Mouse (Mus musculus) cerebellum, adult 2 months (tissue): ENCODE measurements around the gene Tcf23. TPM values are rescaled to one million over a fixed set of nuclear protein-coding genes. Genes with fewer than 3 reads are reported as not detected.

Source experiments
- DNase-seq, 2 experiments: peaks; one replicate each; pipeline ENCODE4 v3.0.0; 2021
- H3K27ac ChIP-seq: fragments of 200-500 bp; 2 replicates; pipeline ENCODE4 v1.5.1; 2012; ENCODE audit warnings: low read length, control low read depth, inconsistent platforms; ENCODE audit not compliant: insufficient read depth
- H3K27me3 ChIP-seq: fragments of 200-500 bp; 2 replicates; pipeline ENCODE4 v1.6.1; 2012; ENCODE audit warnings: inconsistent platforms, mild to moderate bottlenecking, low read length, moderate library complexity; ENCODE audit not compliant: control insufficient read depth, insufficient read depth
- H3K4me1 ChIP-seq: fragments of 200-500 bp; 2 replicates; pipeline ENCODE4 v1.6.1; 2011; ENCODE audit warnings: low read length; ENCODE audit not compliant: control insufficient read depth, insufficient read depth
- H3K4me3 ChIP-seq: fragments of 200-500 bp; replicated peaks from 2 replicates; pipeline ENCODE3; 2011; ENCODE audit warnings: mild to moderate bottlenecking, low read depth, low read length, control low read depth; ENCODE audit not compliant: insufficient read depth
- CTCF ChIP-seq: fragments of 200-500 bp; IDR thresholded peaks from 2 replicates; pipeline ENCODE4 v1.5.1; 2011; ENCODE audit warnings: low read depth, mild to moderate bottlenecking, control low read depth, low read length, moderate library complexity, borderline replicate concordance; ENCODE audit not compliant: insufficient read depth
- POLR2A ChIP-seq: fragments of 200-500 bp; IDR thresholded peaks from 2 replicates; pipeline ENCODE4 v1.6.1; 2011; ENCODE audit warnings: low read length, control low read depth, borderline replicate concordance; ENCODE audit not compliant: insufficient read depth
- WGBS: fragments of 180-500 bp; shearing (Covaris S2); methylation state at CpG from one replicate; pipeline ENCODE4 v1.1.7; 2018; 5-methylcytosine and 5-hydroxymethylcytosine counted together
- polyA plus RNA-seq: library from polyadenylated mRNA; depleted of rRNA; stranded (reverse); fragments of >200 nt; gene quantifications from 2 replicates; pipeline ENCODE4 v1.2.3, GENCODE M21; 2012; rRNA removed

Gene Tcf23
- 0.28 and 0.29 TPM in 2 replicates for polyA plus RNA-seq

- DNase-seq, result no peak
- Histone ChIP-seq H3K4me1 (no peaks in the 10 kb centered on the region), H3K27me3 (no peaks in the 10 kb centered on the region), H3K27ac (no peak within 1 kb of the TSS), H3K4me3 (no peak within 1 kb of the TSS)
- TF ChIP-seq POLR2A, result no peak
- TF ChIP-seq CTCF, result no peak
- 33% methylated on average over 8 of the region's 8 CpGs for WGBS
Observed at GRCm38 (mm10) chr5:30968416-30968815, at the start of gene Tcf23. Tcf23 (plus strand) TSS chr5:30968662.

GRCm38 (mm10) chr5:30918691-30919090, 49.8 kb upstream of the Tcf23 start:
- H3K4me1 ChIP-seq, result no peaks in the 10 kb centered on the region
- H3K27ac ChIP-seq, result no peak overlapping the region
- no peak overlapping the region for H3K4me3 ChIP-seq
- no peaks in the 10 kb centered on the region for H3K27me3 ChIP-seq
- WGBS, result 85% methylated on average over 8 of the region's 8 CpGs
- no peak for DNase-seq
- no peak for TF ChIP-seq CTCF
- no peak for TF ChIP-seq POLR2A

GRCm38 (mm10) chr5:30919831-30920614, 48.4 kb upstream of the Tcf23 start:
- Histone ChIP-seq H3K4me3 (no peak overlapping the region), H3K4me1 (no peaks in the 10 kb centered on the region), H3K27me3 (no peaks in the 10 kb centered on the region), H3K27ac (no peak overlapping the region)
- TF ChIP-seq CTCF, result no peak
- no peak for TF ChIP-seq POLR2A
- no peak for DNase-seq
- WGBS, result 71% methylated on average over 11 of the region's 11 CpGs

- Histone ChIP-seq H3K27me3 (no peaks in the 10 kb centered on the region), H3K4me3 (peak overlapping the region; percentile 4), H3K27ac (no peak overlapping the region), H3K4me1 (no peaks in the 10 kb centered on the region)
- DNase-seq, result peak in 1 of 2 experiments; percentile 47
- 65% methylated on average over 19 of the region's 19 CpGs for WGBS
- TF ChIP-seq POLR2A (no peak), CTCF (no peak)
Observed at GRCm38 (mm10) chr5:30920621-30921020, 47.8 kb upstream of the Tcf23 start.

- under 1% methylated on average over 40 of the region's 40 CpGs for WGBS
- peak; percentile 88 for TF ChIP-seq POLR2A
- TF ChIP-seq CTCF, result peak; percentile 86
- H3K27ac ChIP-seq, result peak within 1 kb of the TSS; percentile 43
- peak within 1 kb of the TSS; percentile 86 for H3K4me3 ChIP-seq
- DNase-seq, result peak; percentile 87 to 95
- H3K4me1 ChIP-seq, result no peaks in the 10 kb centered on the region
- H3K27me3 ChIP-seq, result no peaks in the 10 kb centered on the region
Observed at GRCm38 (mm10) chr5:30921256-30922033, 47.0 kb upstream of the Tcf23 start, which contains the start of gene Khk. Khk (plus strand) TSS chr5:30921431.

- Histone ChIP-seq H3K27ac (no peak overlapping the region), H3K4me3 (peak overlapping the region; percentile 8), H3K4me1 (no peaks in the 10 kb centered on the region), H3K27me3 (no peaks in the 10 kb centered on the region)
- no peak for DNase-seq
- WGBS, result 75% methylated on average over 10 of the region's 10 CpGs
- no peak for TF ChIP-seq CTCF
- no peak for TF ChIP-seq POLR2A
Observed at GRCm38 (mm10) chr5:30922581-30923041, 45.9 kb upstream of the Tcf23 start.

GRCm38 (mm10) chr5:30923119-30923518, 45.3 kb upstream of the Tcf23 start:
- WGBS, result 83% methylated on average over 6 of the region's 6 CpGs
- no peak for DNase-seq

More at GRCm38 (mm10) chr5:30923119-30923518, 45.3 kb upstream of the Tcf23 start:
- no peaks in the 10 kb centered on the region for H3K27me3 ChIP-seq
- TF ChIP-seq POLR2A, result no peak
- no peak for TF ChIP-seq CTCF
- H3K4me1 ChIP-seq, result no peaks in the 10 kb centered on the region
- no peak overlapping the region for H3K4me3 ChIP-seq
- H3K27ac ChIP-seq, result no peak overlapping the region
